Mouse (Mus musculus) forebrain, postnatal 0 days (tissue): ENCODE data around the gene Lgmn. TPM values are rescaled to one million over a fixed set of nuclear protein-coding genes. Genes with fewer than 3 reads are reported as not detected.

Source experiments
- ATAC-seq: fragments of 200-750 bp; cut with Nextera tagmentation; 2 replicates; pipeline ENCODE4 v1.8.0; 2017; ENCODE audit warnings: mild to moderate bottlenecking, moderate library complexity
- DNase-seq: peaks from one replicate; pipeline ENCODE4 v3.0.0-alpha.2; 2015
- H3K27ac ChIP-seq: fragments of 300-500 bp; sonication (generic); 2 replicates; pipeline ENCODE4 v1.5.1; 2014; ENCODE audit warnings: low read depth, mild to moderate bottlenecking, antibody characterized with exemption, low read length, moderate library complexity, mixed read lengths
- H3K27me3 ChIP-seq: fragments of 300-500 bp; sonication (generic); 2 replicates; pipeline ENCODE4 v1.6.1; 2014; ENCODE audit warnings: mild to moderate bottlenecking, low read length, mixed read lengths; ENCODE audit not compliant: insufficient read depth
- H3K36me3 ChIP-seq: fragments of 300-500 bp; sonication (generic); 2 replicates; pipeline ENCODE4 v1.6.1; 2014; ENCODE audit warnings: mild to moderate bottlenecking, moderate library complexity; ENCODE audit not compliant: insufficient read depth
- H3K4me1 ChIP-seq: fragments of 300-500 bp; sonication (generic); 2 replicates; pipeline ENCODE4 v1.6.1; 2014; ENCODE audit warnings: antibody characterized with exemption; ENCODE audit not compliant: insufficient read depth
- H3K4me2 ChIP-seq: fragments of 300-500 bp; sonication (generic); 2 replicates; pipeline ENCODE4 v1.6.1; 2014; ENCODE audit warnings: low read depth, mild to moderate bottlenecking, moderate library complexity
- H3K4me3 ChIP-seq: fragments of 300-500 bp; sonication (generic); 2 replicates; pipeline ENCODE4 v1.5.1; 2014; ENCODE audit warnings: low read depth, low read length, mixed read lengths
- H3K9ac ChIP-seq: fragments of 300-500 bp; sonication (generic); 2 replicates; pipeline ENCODE4 v1.6.1; 2014; ENCODE audit warnings: mild to moderate bottlenecking
- H3K9me3 ChIP-seq: fragments of 300-500 bp; sonication (generic); 2 replicates; pipeline ENCODE4 v1.6.1; 2016; ENCODE audit warnings: low read length
- CTCF ChIP-seq: sonication (generic); IDR thresholded peaks from 2 replicates; pipeline ENCODE4 v1.5.1; 2016; ENCODE audit warnings: antibody characterized with exemption, control low read depth, low read depth
- WGBS: fragments of 180-500 bp; shearing (Covaris S2); extraction: QIAGEN DNeasy Blood & Tissue Kit; methylation state at CpG from one replicate; pipeline ENCODE4 v1.1.7; 2014; 5-methylcytosine and 5-hydroxymethylcytosine counted together
- polyA plus RNA-seq: library from polyadenylated mRNA; unstranded; fragments of >200 nt; fragmentation: Nextera tagmentation; extraction: Ambion mirVana; gene quantifications from 2 replicates; pipeline ENCODE4 v1.2.1, GENCODE M21; 2015
- total RNA-seq: library from RNA; depleted of rRNA; stranded (reverse); fragments of >200 nt; gene quantifications from 2 replicates; pipeline ENCODE4 v1.2.3, GENCODE M21; 2014

Gene Lgmn
- total and polyA plus RNA-seq, 2 experiments from 2014 or later: 88.1 to 139 TPM

DNA sequence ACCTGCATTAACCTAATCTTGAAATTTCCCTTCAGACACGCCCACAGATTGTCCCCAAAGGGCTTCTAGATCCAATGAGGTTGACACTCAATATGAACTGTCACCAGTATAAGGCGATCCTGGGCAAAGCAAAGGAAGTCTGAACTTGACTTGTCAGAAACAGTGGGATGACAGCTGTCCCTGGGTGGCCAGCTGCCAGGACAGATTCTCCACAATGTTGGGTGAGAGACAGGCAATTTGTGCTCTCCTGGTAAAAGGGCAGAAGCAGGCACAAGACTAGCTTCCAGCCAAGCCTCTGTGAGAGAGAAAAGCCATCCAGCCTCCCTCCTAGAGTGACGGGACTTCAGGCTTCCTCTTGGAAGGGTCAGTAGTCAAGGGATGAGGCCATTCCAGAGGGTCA, 67.3 kb downstream of the Lgmn start:
- H3K9me3 ChIP-seq: no peaks in the 10 kb centered on the region
- TF ChIP-seq CTCF: no peak
- no peaks in the 10 kb centered on the region for H3K36me3 ChIP-seq
- no peak overlapping the region for H3K4me2 ChIP-seq
- no peak for DNase-seq
- no peak overlapping the region for H3K9ac ChIP-seq
- no peaks in the 10 kb centered on the region for H3K4me1 ChIP-seq
- no peak overlapping the region for H3K4me3 ChIP-seq
- 72% methylated on average over 3 of the region's 3 CpGs for WGBS
- H3K27ac ChIP-seq: no peak overlapping the region
- H3K27me3 ChIP-seq: no peaks in the 10 kb centered on the region
- no peak for ATAC-seq

DNA sequence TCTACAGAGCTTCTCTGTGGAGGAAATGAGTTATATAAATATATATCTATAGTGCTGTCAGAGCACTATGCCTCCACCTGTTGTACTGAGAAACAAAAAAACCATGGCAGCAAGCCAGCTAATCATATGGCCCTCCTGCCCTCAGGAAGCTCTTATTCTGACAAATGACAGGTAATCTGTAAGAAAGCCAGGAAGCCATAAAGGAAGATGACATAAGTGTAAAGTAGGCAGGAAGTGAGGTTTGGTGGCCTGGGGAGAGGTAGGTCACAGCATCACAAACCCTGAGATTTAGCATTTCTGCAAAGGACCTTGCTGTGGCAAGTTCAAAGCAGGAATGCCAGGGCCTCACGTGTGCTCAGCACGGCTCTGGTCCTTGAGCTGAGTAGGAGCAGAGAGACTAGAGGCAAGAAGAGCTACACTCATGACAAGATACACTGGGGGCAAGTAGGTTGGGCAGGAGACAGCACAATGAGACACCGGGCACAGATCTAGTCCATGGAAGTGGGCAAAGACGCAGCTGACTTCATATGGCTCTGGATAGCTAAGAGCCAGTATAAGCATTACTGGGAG, 68.6 kb downstream of the Lgmn start:
- no peak for ATAC-seq
- H3K27ac ChIP-seq: no peak overlapping the region
- WGBS: 92% methylated on average over 4 of the region's 4 CpGs

GRCm38 (mm10) chr12:102369488-102370235, 70.0 kb downstream of the Lgmn start:
- H3K4me3 ChIP-seq: no peak overlapping the region
- WGBS: 81% methylated on average over 22 of the region's 22 CpGs
- no peaks in the 10 kb centered on the region for H3K9me3 ChIP-seq
- ATAC-seq (no peak), DNase-seq (no peak)
- H3K27ac ChIP-seq: no peak overlapping the region
- TF ChIP-seq CTCF: no peak
- no peaks in the 10 kb centered on the region for H3K27me3 ChIP-seq
- H3K36me3 ChIP-seq: no peaks in the 10 kb centered on the region
- no peak overlapping the region for H3K4me2 ChIP-seq
- H3K4me1 ChIP-seq: no peaks in the 10 kb centered on the region
- no peak overlapping the region for H3K9ac ChIP-seq

More for the DNA sequence above, 68.6 kb downstream of the Lgmn start:
- H3K9me3 ChIP-seq: no peaks in the 10 kb centered on the region
- no peaks in the 10 kb centered on the region for H3K36me3 ChIP-seq
- H3K4me1 ChIP-seq: no peaks in the 10 kb centered on the region
- H3K4me3 ChIP-seq: no peak overlapping the region
- no peaks in the 10 kb centered on the region for H3K27me3 ChIP-seq
- no peak overlapping the region for H3K4me2 ChIP-seq
- DNase-seq: no peak
- TF ChIP-seq CTCF: no peak
- H3K9ac ChIP-seq: no peak overlapping the region

- DNase-seq: no peak
Measured at GRCm38 (mm10) chr12:102368556-102368955, 71.1 kb downstream of the Lgmn start.

DNA sequence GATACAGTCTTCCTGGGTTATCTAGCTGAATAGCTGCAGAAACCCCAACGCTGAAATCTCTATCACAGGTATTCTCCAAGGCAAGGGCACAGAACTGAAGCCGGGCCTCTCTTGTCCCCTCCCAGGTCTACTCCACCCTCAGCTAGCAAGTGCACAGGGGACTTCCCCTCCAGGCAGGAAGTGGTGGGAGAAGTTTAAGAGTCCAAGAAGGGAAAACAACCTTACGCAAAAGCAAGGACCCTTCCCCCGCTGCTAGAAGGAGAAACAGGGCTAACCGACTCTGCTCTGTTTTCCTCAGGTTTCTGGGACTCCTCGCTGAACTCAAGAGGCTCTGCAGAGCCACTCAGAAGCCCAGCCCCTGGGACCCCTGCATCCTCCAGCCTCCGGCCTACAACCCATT, 71.5 kb downstream of the Lgmn start:
- Histone ChIP-seq H3K36me3 (no peaks in the 10 kb centered on the region), H3K4me1 (no peaks in the 10 kb centered on the region), H3K4me3 (no peak overlapping the region), H3K27me3 (no peaks in the 10 kb centered on the region), H3K9me3 (no peaks in the 10 kb centered on the region), H3K4me2 (no peak overlapping the region), H3K27ac (no peak overlapping the region), H3K9ac (no peak overlapping the region)
- ATAC-seq (no peak), DNase-seq (no peak)
- no peak for TF ChIP-seq CTCF
- WGBS: 80% methylated on average over 7 of the region's 7 CpGs

More at GRCm38 (mm10) chr12:102368556-102368955, 71.1 kb downstream of the Lgmn start:
- H3K36me3 ChIP-seq: no peaks in the 10 kb centered on the region
- WGBS: 89% methylated on average over 14 of the region's 14 CpGs
- H3K4me2 ChIP-seq: no peak overlapping the region
- ATAC-seq: no peak
- H3K4me3 ChIP-seq: no peak overlapping the region
- no peak overlapping the region for H3K9ac ChIP-seq
- no peak for TF ChIP-seq CTCF
- no peaks in the 10 kb centered on the region for H3K9me3 ChIP-seq
- no peak overlapping the region for H3K27ac ChIP-seq
- no peaks in the 10 kb centered on the region for H3K4me1 ChIP-seq
- no peaks in the 10 kb centered on the region for H3K27me3 ChIP-seq

DNA sequence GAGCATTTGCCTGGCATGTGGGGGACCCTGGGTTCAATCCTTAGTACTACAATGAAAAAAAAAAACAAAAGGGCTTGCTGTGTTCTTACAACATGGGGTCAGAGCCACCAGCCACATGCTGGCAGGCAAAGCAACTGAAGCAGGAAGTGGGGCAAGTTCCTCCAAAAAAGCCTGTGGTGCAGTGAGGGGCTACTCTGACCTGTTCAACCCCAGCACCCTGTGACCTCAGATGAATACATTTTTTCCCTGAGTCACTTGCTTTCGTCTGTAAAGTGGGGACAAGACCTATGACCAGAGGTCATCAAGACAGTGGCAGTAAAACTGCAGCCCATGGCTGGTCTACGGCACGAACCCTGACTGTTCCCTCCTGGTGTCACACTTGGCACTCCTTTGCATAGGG, 72.5 kb downstream of the Lgmn start:
- DNase-seq: no peak
- no peaks in the 10 kb centered on the region for H3K9me3 ChIP-seq
- H3K4me3 ChIP-seq: no peak overlapping the region
- 86% methylated on average over 3 of the region's 3 CpGs for WGBS
- no peak overlapping the region for H3K9ac ChIP-seq
- H3K4me2 ChIP-seq: no peak overlapping the region
- no peak for TF ChIP-seq CTCF
- no peak overlapping the region for H3K27ac ChIP-seq
- no peaks in the 10 kb centered on the region for H3K4me1 ChIP-seq
- no peak for ATAC-seq
- H3K36me3 ChIP-seq: no peaks in the 10 kb centered on the region
- no peaks in the 10 kb centered on the region for H3K27me3 ChIP-seq

DNA sequence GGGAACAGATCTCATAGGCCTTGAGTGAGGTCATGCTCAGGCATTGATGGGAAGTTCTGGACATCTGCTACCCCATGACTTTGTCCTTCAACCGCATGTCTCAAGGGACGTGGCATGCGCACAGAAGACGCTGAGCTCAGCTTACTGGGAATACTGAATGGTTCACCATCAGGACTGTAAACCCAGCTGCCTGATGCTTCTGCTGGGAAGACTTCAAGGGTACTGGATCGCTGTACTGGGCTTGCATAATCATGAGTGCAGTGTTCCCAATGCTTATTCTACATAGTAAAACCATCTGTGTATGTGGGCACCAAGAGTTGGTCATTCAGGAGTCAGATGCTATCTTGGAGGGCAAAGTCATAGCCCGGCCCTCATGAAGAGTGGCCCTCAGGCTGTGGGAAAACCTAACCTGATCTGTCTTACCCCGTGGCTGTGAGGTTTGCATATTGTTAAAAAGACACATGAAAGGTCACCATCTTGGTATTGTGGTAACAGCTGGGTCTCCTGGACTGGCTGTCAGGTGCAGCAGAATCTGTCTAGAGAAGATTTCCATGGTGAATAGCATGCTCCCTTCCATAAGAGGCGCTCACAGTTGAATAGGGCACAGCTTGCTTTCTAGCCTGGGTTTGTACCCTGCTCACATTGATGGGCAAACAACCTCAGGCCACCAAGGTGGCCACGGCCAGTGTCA, 73.3 kb downstream of the Lgmn start:
- Histone ChIP-seq H3K27me3 (no peaks in the 10 kb centered on the region), H3K4me1 (no peaks in the 10 kb centered on the region), H3K36me3 (no peaks in the 10 kb centered on the region), H3K27ac (no peak overlapping the region), H3K9me3 (no peaks in the 10 kb centered on the region), H3K9ac (no peak overlapping the region), H3K4me2 (no peak overlapping the region), H3K4me3 (no peak overlapping the region)
- WGBS: 91% methylated on average over 9 of the region's 9 CpGs
- no peak for ATAC-seq
- DNase-seq: no peak
- no peak for TF ChIP-seq CTCF
